21 mouse cellular contexts compared by ENCODE assay signal in genomic region chr8:114722611-114723010, GRCm38 (mm10).
A peak's percentile ranks its signal among the peaks of the same experiment; 100 is the strongest.
DNase-seq lines count a peak whose midpoint lies in the region; ATAC-seq and TF ChIP-seq lines count a peak whose summit lies in the region.
"Had no signal": no experiment of that assay in that cellular context is flagged by ENCODE, and none has a peak within 500 bp of the region (broad histone marks: within the 10 kb centered on the region; RNA-seq: fewer than 3 reads in every experiment).

No protein-coding gene starts in this region.

- no peak overlapping the region for H3K9ac ChIP-seq in kidney, embryonic 14.5 days (ENCODE audit: low read depth, low read length)
- no peak overlapping the region for H3K9ac ChIP-seq in limb, embryonic 14.5 days (ENCODE audit: low read depth, low read length, severe bottlenecking)
- H3K9ac ChIP-seq: forebrain, embryonic 12.5 days; heart, embryonic 15.5 days; hindbrain, embryonic 14.5 days; intestine, embryonic 15.5 days had no signal

- H3K27me3 ChIP-seq in kidney, embryonic 14.5 days (ENCODE audit: control insufficient read depth, insufficient read depth, low read length): no peaks in the 10 kb centered on the region; the same call in 1 of the 2 replicates
- no peaks in the 10 kb centered on the region for H3K27me3 ChIP-seq in limb, embryonic 14.5 days (ENCODE audit: control insufficient read depth, insufficient read depth, low read length)
- 0 out of 2 replicates have a peak, but pooled peaks cover 5% of the 10 kb centered on the region for H3K27me3 ChIP-seq in limb, embryonic 10.5 days (ENCODE audit: low read depth, poor library complexity, severe bottlenecking)
- H3K27me3 ChIP-seq: forebrain, embryonic 12.5 days; heart, embryonic 15.5 days; intestine, embryonic 15.5 days had no signal

- no peak overlapping the region for H3K4me3 ChIP-seq in kidney, embryonic 14.5 days (ENCODE audit: low read length)
- H3K4me3 ChIP-seq in limb, embryonic 14.5 days (replicated peaks; ENCODE audit: low read length): no peak overlapping the region
- no peak overlapping the region for H3K4me3 ChIP-seq in limb, embryonic 10.5 days
- H3K4me3 ChIP-seq: forebrain, embryonic 12.5 days; heart, adult 2 months; heart, embryonic 15.5 days; hindbrain, embryonic 10.5 days; intestine, embryonic 15.5 days had no signal

- H3K4me1 ChIP-seq in kidney, embryonic 14.5 days (ENCODE audit: control insufficient read depth, insufficient read depth, low read length): peaks cover 2% of the 10 kb centered on the region; the same call in 1 of the 2 replicates
- peaks cover 16% of the 10 kb centered on the region for H3K4me1 ChIP-seq in limb, embryonic 14.5 days (ENCODE audit: control insufficient read depth, insufficient read depth, low read length)
- peaks cover 7% of the 10 kb centered on the region for H3K4me1 ChIP-seq in limb, embryonic 10.5 days
- H3K4me1 ChIP-seq: forebrain, embryonic 12.5 days; heart, embryonic 15.5 days; hindbrain, embryonic 10.5 days; intestine, embryonic 15.5 days had no signal

- TF ChIP-seq POLR2A in limb, embryonic 14.5 days (IDR thresholded peaks at IDR 0.05; ENCODE audit: borderline replicate concordance, extremely low read depth, insufficient read depth, insufficient read length): no peak
- TF ChIP-seq POLR2A in brain, embryonic 14.5 days (IDR thresholded peaks at IDR 0.05; ENCODE audit: borderline replicate concordance, extremely low read depth, insufficient read depth, insufficient read length, poor library complexity, severe bottlenecking): no peak

- 16% methylated on average over 5 of the region's 5 CpGs for WGBS in kidney, embryonic 14.5 days
- 26% methylated on average over 5 of the region's 5 CpGs for WGBS in limb, embryonic 14.5 days
- 72% methylated on average over 5 of the region's 5 CpGs for WGBS in limb, embryonic 10.5 days

- H3K27ac ChIP-seq in kidney, embryonic 14.5 days (ENCODE audit: low read depth, low read length): no peak overlapping the region; the same call in 1 of the 2 replicates
- H3K27ac ChIP-seq in limb, embryonic 14.5 days (replicated peaks; ENCODE audit: low read depth, low read length): no peak overlapping the region
- H3K27ac ChIP-seq in limb, embryonic 10.5 days: no peak overlapping the region
- H3K27ac ChIP-seq: forebrain, embryonic 12.5 days; heart, adult 2 months; heart, embryonic 15.5 days; hindbrain, embryonic 10.5 days; hindbrain, embryonic 14.5 days; intestine, embryonic 15.5 days had no signal

- peak; percentile 11; the same call in 1 of the 2 replicates for ATAC-seq in kidney, embryonic 14.5 days (ENCODE audit: low FRiP score, low TSS enrichment)
- ATAC-seq in limb, embryonic 14.5 days (ENCODE audit: low FRiP score, low read depth): no peak
- ATAC-seq: forebrain, embryonic 16.5 days; intestine, embryonic 15.5 days had no signal

- no peak for TF ChIP-seq CTCF in brain, embryonic 14.5 days (IDR thresholded peaks at IDR 0.05; ENCODE audit: borderline replicate concordance, extremely low read depth, insufficient read depth, insufficient read length)

- H3K36me3 ChIP-seq in kidney, embryonic 14.5 days (ENCODE audit: control insufficient read depth, insufficient read depth, low read length): no peaks in the 10 kb centered on the region
- no peaks in the 10 kb centered on the region for H3K36me3 ChIP-seq in limb, embryonic 14.5 days (ENCODE audit: control insufficient read depth, insufficient read depth, low read length)
- H3K36me3 ChIP-seq in limb, embryonic 10.5 days: no peaks in the 10 kb centered on the region
- H3K36me3 ChIP-seq: forebrain, embryonic 12.5 days; heart, embryonic 15.5 days; hindbrain, embryonic 10.5 days; intestine, embryonic 15.5 days had no signal

- DNase-seq in kidney, adult 9 months: no peak
- DNase-seq in limb, embryonic 14.5 days (ENCODE audit: low spot score): peak; percentile 44
- no peak for DNase-seq in limb, embryonic 10.5 days (ENCODE audit: low spot score)
- peak; percentile 43 for DNase-seq in brain, embryonic 14.5 days (ENCODE audit: low read depth)
- peak; percentile 46 for DNase-seq in mesoderm, embryonic 11.5 days (ENCODE audit: low read depth, low spot score)
- DNase-seq in yolk sac, embryonic 10.5 days (ENCODE audit: low spot score): no peak
- DNase-seq: adrenal gland, postnatal 14 days; cerebellum, adult 18-20 months; cerebellum, adult 9-11 months; cerebellum, postnatal 36 days; gastrocnemius, postnatal 14 days; heart, adult 2 months; heart, postnatal 14 days had no signal

- no peak overlapping the region for H3K4me2 ChIP-seq in kidney, embryonic 14.5 days (replicated peaks; ENCODE audit: low read depth, low read length)
- H3K4me2 ChIP-seq in limb, embryonic 14.5 days (replicated peaks; ENCODE audit: low read depth, low read length, severe bottlenecking): no peak overlapping the region
- H3K4me2 ChIP-seq: forebrain, embryonic 12.5 days; heart, embryonic 11.5 days; heart, embryonic 15.5 days; hindbrain, embryonic 14.5 days; intestine, embryonic 15.5 days had no signal

- H3K9me3 ChIP-seq in kidney, embryonic 14.5 days (ENCODE audit: control insufficient read depth, low read length): no peaks in the 10 kb centered on the region
- H3K9me3 ChIP-seq in limb, embryonic 14.5 days (ENCODE audit: control insufficient read depth, low read length): no peaks in the 10 kb centered on the region
- no peaks in the 10 kb centered on the region for H3K9me3 ChIP-seq in limb, embryonic 10.5 days (replicated peaks)
- H3K9me3 ChIP-seq: forebrain, embryonic 12.5 days; heart, embryonic 15.5 days; hindbrain, embryonic 10.5 days; intestine, embryonic 15.5 days had no signal

Comparison
In these comparisons a context has a peak if more than half of its experiments do, and no peak if none do; other contexts are left out.
1. DNase-seq: peak in limb, embryonic 14.5 days (single experiment), brain, embryonic 14.5 days (single experiment) and mesoderm, embryonic 11.5 days (single experiment); none in kidney, adult 9 months (single experiment), limb, embryonic 10.5 days (single experiment) and yolk sac, embryonic 10.5 days (single experiment).